Mouse (Mus musculus) MEL (cell line): ENCODE results near the gene Abhd15.

Source experiments
- CHD2 ChIP-seq: IDR thresholded peaks from 2 replicates; pipeline ENCODE4 v1.6.1; 2011; ENCODE audit warnings: low read length, improper control_type of control experiment
- CTCF ChIP-seq, 3 experiments: IDR thresholded peaks in 2 of 3; conservative IDR thresholded peaks in 1 of 3; 2 replicates each; pipeline ENCODE4 v1.5.1; 2011 to 2012; ENCODE audit warnings: low read length in 3 of 3, low read depth in 2 of 3, mild to moderate bottlenecking in 2 of 3, improper control_type of control experiment in 1 of 3, inconsistent platforms in 1 of 3, mixed read lengths in 1 of 3, moderate library complexity in 1 of 3; ENCODE audit not compliant: control insufficient read depth in 1 of 3, insufficient read depth in 1 of 3, poor library complexity in 1 of 3, severe bottlenecking in 1 of 3
- POLR2A ChIP-seq, 2 experiments: IDR thresholded peaks; 2 replicates each; pipeline ENCODE4 v1.6.1; 2011 to 2012; ENCODE audit warnings: low read length in 2 of 2, mild to moderate bottlenecking in 2 of 2, control low read depth in 1 of 2, improper control_type of control experiment in 1 of 2, low read depth in 1 of 2, moderate library complexity in 1 of 2; ENCODE audit not compliant: control insufficient read depth in 1 of 2, insufficient read depth in 1 of 2, poor library complexity in 1 of 2
- POLR2AphosphoS2 ChIP-seq: IDR thresholded peaks from 2 replicates; pipeline ENCODE4 v1.6.1; 2011; ENCODE audit warnings: low read length, improper control_type of control experiment
- SIN3A ChIP-seq: IDR thresholded peaks from 2 replicates; pipeline ENCODE4 v1.6.1; 2012; ENCODE audit warnings: low read length, improper control_type of control experiment, inconsistent platforms
- TAL1 ChIP-seq: IDR thresholded peaks from 2 replicates; pipeline ENCODE4 v1.6.1; 2012; ENCODE audit warnings: mild to moderate bottlenecking, inconsistent platforms, low read length, moderate library complexity, mixed read lengths

- TF ChIP-seq SIN3A (peak; percentile 57; the same call in 1 of the 2 replicates), CTCF (IDR thresholded peaks at IDR 0.05 in 2 of 3, conservative IDR thresholded peaks at IDR 0.05 in 1 of 3; ENCODE audit: control insufficient read depth in 1 of 3, insufficient read depth in 1 of 3, low read depth in 2 of 3, low read length in 3 of 3, poor library complexity in 1 of 3, severe bottlenecking in 1 of 3) (no peak), CHD2 (no peak), POLR2AphosphoS2 (no peak), POLR2A (IDR thresholded peaks at IDR 0.05; ENCODE audit: control insufficient read depth in 1 of 2, insufficient read depth in 1 of 2, low read depth in 1 of 2, low read length in 2 of 2, poor library complexity in 1 of 2) (no peak; a peak in 1 of 4 replicates), TAL1 (peak; percentile 47)
Observed at GRCm38 (mm10) chr11:77514281-77514831, 565 bp upstream of the Abhd15 start.
